Mouse (Mus musculus) neural tube, embryonic 14.5 days (tissue): ENCODE results near the gene Prol1. TPM values are rescaled to one million over a fixed set of nuclear protein-coding genes. Genes with fewer than 3 reads are reported as not detected.
"Not testable (repeated sequence)": the region's sequence is repeated elsewhere in the genome, so short reads cannot be mapped to it uniquely, and the experiment has no call there.

Source experiments
- ATAC-seq: fragments of 200-750 bp; cut with Nextera tagmentation; 2 replicates; pipeline ENCODE4 v1.8.0; 2017; ENCODE audit warnings: low read depth, mild to moderate bottlenecking, moderate TSS enrichment, moderate library complexity
- H3K27ac ChIP-seq: fragments of 300-500 bp; sonication (generic); 2 replicates; pipeline ENCODE4 v1.5.1; 2014; ENCODE audit warnings: low read depth, mild to moderate bottlenecking, control low read depth, low read length, moderate library complexity, mixed read lengths
- H3K27me3 ChIP-seq: fragments of 300-500 bp; sonication (generic); 2 replicates; pipeline ENCODE4 v1.6.1; 2014; ENCODE audit warnings: low read length; ENCODE audit not compliant: control insufficient read depth, insufficient read depth
- H3K36me3 ChIP-seq: fragments of 300-500 bp; sonication (generic); 2 replicates; pipeline ENCODE4 v1.6.1; 2014; ENCODE audit warnings: low read length, mixed read lengths; ENCODE audit not compliant: control insufficient read depth, insufficient read depth
- H3K4me1 ChIP-seq: fragments of 300-500 bp; sonication (generic); 2 replicates; pipeline ENCODE4 v1.6.1; 2014; ENCODE audit warnings: low read length; ENCODE audit not compliant: control insufficient read depth, insufficient read depth
- H3K4me2 ChIP-seq: fragments of 300-500 bp; sonication (generic); 2 replicates; pipeline ENCODE4 v1.6.1; 2014; ENCODE audit warnings: mild to moderate bottlenecking, low read depth, low read length, control low read depth
- H3K4me3 ChIP-seq: fragments of 300-500 bp; sonication (generic); 2 replicates; pipeline ENCODE4 v1.5.1; 2014; ENCODE audit warnings: low read depth, low read length, control low read depth, mixed read lengths
- H3K9ac ChIP-seq: fragments of 300-500 bp; sonication (generic); replicated peaks from 2 replicates; pipeline ENCODE4 v1.6.1; 2014; ENCODE audit warnings: low read depth, mild to moderate bottlenecking, control low read depth, low read length, mixed read lengths
- H3K9me3 ChIP-seq: fragments of 300-500 bp; sonication (generic); 2 replicates; pipeline ENCODE4 v1.6.1; 2016; ENCODE audit warnings: low read length; ENCODE audit not compliant: control insufficient read depth
- WGBS: fragments of 180-500 bp; shearing (Covaris S2); extraction: QIAGEN DNeasy Blood & Tissue Kit; methylation state at CpG from one replicate; pipeline ENCODE4 v1.1.7; 2014; 5-methylcytosine and 5-hydroxymethylcytosine counted together
- polyA plus RNA-seq: library from polyadenylated mRNA; unstranded; fragments of >200 nt; fragmentation: Nextera tagmentation; extraction: Ambion mirVana; gene quantifications from 2 replicates; pipeline ENCODE4 v1.2.1, GENCODE M21; 2014

Prol1 gene
- not detected in 2 replicates for polyA plus RNA-seq

GRCm38 (mm10) chr5:88317012-88317411, at the start of gene Prol1:
TSS of gene Prol1 (plus strand) at chr5:88317312.
- H3K27ac ChIP-seq, result no peak within 1 kb of the TSS
- H3K9me3 ChIP-seq, result no peaks in the 10 kb centered on the region
- no peaks in the 10 kb centered on the region for H3K36me3 ChIP-seq
- no peaks in the 10 kb centered on the region for H3K27me3 ChIP-seq
- 90% methylated on average over 1 of the region's 1 CpGs for WGBS
- H3K4me2 ChIP-seq, result no peak within 1 kb of the TSS
- H3K4me1 ChIP-seq, result no peaks in the 10 kb centered on the region
- H3K9ac ChIP-seq, result no peak within 1 kb of the TSS
- ATAC-seq, result no peak
- H3K4me3 ChIP-seq, result no peak within 1 kb of the TSS

- Histone ChIP-seq H3K9me3 (no peaks in the 10 kb centered on the region), H3K4me3 (no peak within 1 kb of the TSS), H3K27ac (no peak within 1 kb of the TSS), H3K4me1 (no peaks in the 10 kb centered on the region), H3K4me2 (no peak within 1 kb of the TSS), H3K27me3 (no peaks in the 10 kb centered on the region), H3K9ac (no peak within 1 kb of the TSS), H3K36me3 (no peaks in the 10 kb centered on the region)
- ATAC-seq, result no peak
- 86% methylated on average over 1 of the region's 1 CpGs for WGBS
These were observed 48.5 kb upstream of the Prol1 start, which contains the start of gene Gm7714 for GRCm38 (mm10) chr5:88268619-88269018. TSS of gene Gm7714 (plus strand) at chr5:88268919.

GRCm38 (mm10) chr5:88311307-88311706, 5.8 kb upstream of the Prol1 start:
- WGBS, result 74% methylated on average over 3 of the region's 3 CpGs
- H3K27me3 ChIP-seq, H3K9ac ChIP-seq, H3K4me3 ChIP-seq, H3K9me3 ChIP-seq, ATAC-seq, H3K27ac ChIP-seq, H3K4me2 ChIP-seq, H3K36me3 ChIP-seq, H3K4me1 ChIP-seq: not testable (repeated sequence)

GRCm38 (mm10) chr5:88348533-88348932, 31.4 kb downstream of the Prol1 start:
- H3K36me3 ChIP-seq, H3K4me3 ChIP-seq, H3K27me3 ChIP-seq, H3K9me3 ChIP-seq, H3K4me1 ChIP-seq, H3K27ac ChIP-seq, H3K9ac ChIP-seq, H3K4me2 ChIP-seq, ATAC-seq: not testable (repeated sequence)
- WGBS, result 50% methylated on average over 2 of the region's 2 CpGs

- H3K9ac ChIP-seq, result no peak overlapping the region
- no peak overlapping the region for H3K4me3 ChIP-seq
- no peaks in the 10 kb centered on the region for H3K9me3 ChIP-seq
- no peaks in the 10 kb centered on the region for H3K4me1 ChIP-seq
- H3K27ac ChIP-seq, result no peak overlapping the region
- 7% methylated on average over 5 of the region's 5 CpGs for WGBS
- H3K4me2 ChIP-seq, result no peak overlapping the region
- no peaks in the 10 kb centered on the region for H3K36me3 ChIP-seq
- no peak for ATAC-seq
- no peaks in the 10 kb centered on the region for H3K27me3 ChIP-seq
These were observed 47.7 kb downstream of the Prol1 start for GRCm38 (mm10) chr5:88364768-88365167.

- H3K4me2 ChIP-seq, result no peak overlapping the region
These were observed 49.8 kb downstream of the Prol1 start for GRCm38 (mm10) chr5:88366886-88367285.

GRCm38 (mm10) chr5:88370578-88371232, 53.6 kb downstream of the Prol1 start:
- no peak overlapping the region for H3K27ac ChIP-seq
- ATAC-seq, result no peak
- H3K36me3 ChIP-seq, result no peaks in the 10 kb centered on the region
- H3K27me3 ChIP-seq, result no peaks in the 10 kb centered on the region
- H3K4me1 ChIP-seq, result no peaks in the 10 kb centered on the region
- no peak overlapping the region for H3K9ac ChIP-seq
- H3K9me3 ChIP-seq, result no peaks in the 10 kb centered on the region
- H3K4me3 ChIP-seq, result no peak overlapping the region
- WGBS, result 75% methylated on average over 6 of the region's 6 CpGs
- no peak overlapping the region for H3K4me2 ChIP-seq

More at GRCm38 (mm10) chr5:88366886-88367285, 49.8 kb downstream of the Prol1 start:
- no peak overlapping the region for H3K9ac ChIP-seq
- no peak overlapping the region for H3K4me3 ChIP-seq
- no peaks in the 10 kb centered on the region for H3K36me3 ChIP-seq
- 76% methylated on average over 1 of the region's 1 CpGs for WGBS
- ATAC-seq, result no peak
- no peaks in the 10 kb centered on the region for H3K27me3 ChIP-seq
- H3K27ac ChIP-seq, result no peak overlapping the region
- no peaks in the 10 kb centered on the region for H3K9me3 ChIP-seq
- H3K4me1 ChIP-seq, result no peaks in the 10 kb centered on the region

GRCm38 (mm10) chr5:88372563-88372962, 55.5 kb downstream of the Prol1 start:
- Histone ChIP-seq H3K9me3 (no peaks in the 10 kb centered on the region), H3K9ac (no peak overlapping the region), H3K27me3 (no peaks in the 10 kb centered on the region), H3K4me1 (no peaks in the 10 kb centered on the region), H3K27ac (no peak overlapping the region), H3K36me3 (no peaks in the 10 kb centered on the region), H3K4me2 (no peak overlapping the region), H3K4me3 (no peak overlapping the region)
- no peak for ATAC-seq
- 90% methylated on average over 6 of the region's 6 CpGs for WGBS

- ATAC-seq, result no peak
- H3K4me1 ChIP-seq, result no peaks in the 10 kb centered on the region
These were observed 58.7 kb downstream of the Prol1 start, which contains the start of gene Amtn for GRCm38 (mm10) chr5:88375808-88376207. TSS of gene Amtn (plus strand) at chr5:88376108.

More at GRCm38 (mm10) chr5:88375808-88376207, 58.7 kb downstream of the Prol1 start, which contains the start of gene Amtn:
- WGBS, result 84% methylated on average over 4 of the region's 4 CpGs
- Histone ChIP-seq H3K36me3 (no peaks in the 10 kb centered on the region), H3K4me3 (no peak within 1 kb of the TSS), H3K9me3 (no peaks in the 10 kb centered on the region), H3K27ac (no peak within 1 kb of the TSS), H3K4me2 (no peak within 1 kb of the TSS), H3K27me3 (no peaks in the 10 kb centered on the region), H3K9ac (no peak within 1 kb of the TSS)
